Mouse (Mus musculus) E14TG2a.4 (cell line): ENCODE measurements around the gene Slc29a1.

Experiments
- H3K27me3 ChIP-seq: 2 replicates; pipeline ENCODE4 v1.6.1; 2014; ENCODE audit warnings: low read length, control low read depth; ENCODE audit not compliant: insufficient read depth
- H3K36me3 ChIP-seq: 2 replicates; pipeline ENCODE4 v1.6.1; 2014; ENCODE audit warnings: low read length, control low read depth; ENCODE audit not compliant: insufficient read depth
- H3K4me1 ChIP-seq: replicated peaks from 2 replicates; pipeline ENCODE4 v1.6.1; 2014; ENCODE audit warnings: low read depth, low read length, control low read depth
- H3K4me3 ChIP-seq: replicated peaks from 2 replicates; pipeline ENCODE4 v1.5.1; 2014; ENCODE audit warnings: mild to moderate bottlenecking, low read length
- H3K9me3 ChIP-seq: 2 replicates; pipeline ENCODE4 v1.6.1; 2014; ENCODE audit warnings: low read length, control low read depth
- CTCF ChIP-seq: conservative IDR thresholded peaks from 2 replicates; pipeline ENCODE4 v1.5.1; 2014; ENCODE audit warnings: low read length
- NANOG ChIP-seq: IDR thresholded peaks from 2 replicates; pipeline ENCODE4 v1.6.1; 2014; ENCODE audit warnings: borderline replicate concordance, low read length, mixed read lengths
- POU5F1 ChIP-seq: IDR thresholded peaks from 2 replicates; pipeline ENCODE4 v1.6.1; 2014; ENCODE audit warnings: low read length, borderline replicate concordance

The Slc29a1 gene

DNA sequence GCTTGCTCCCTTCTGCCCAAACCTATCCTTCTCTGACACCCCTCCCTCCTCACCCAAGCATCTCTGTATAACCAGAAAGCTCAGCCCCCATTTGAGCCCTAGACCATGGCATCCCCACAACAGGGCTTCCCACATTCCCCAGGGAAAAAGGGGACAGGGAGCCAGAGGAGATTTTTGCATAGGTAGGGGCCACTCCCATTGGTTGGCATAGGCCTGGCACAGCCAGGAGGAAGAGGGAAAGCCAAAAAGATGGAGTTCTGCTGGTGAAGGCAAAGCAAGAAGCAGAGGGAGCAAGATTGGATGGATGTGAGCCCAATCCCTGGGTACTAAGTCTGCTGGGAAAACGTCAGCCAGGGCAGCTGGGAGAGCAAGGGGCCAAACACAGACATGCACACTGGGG, 56.3 kb downstream of the Slc29a1 start:
- no peaks in the 10 kb centered on the region for H3K36me3 ChIP-seq
- no peak for TF ChIP-seq NANOG
- TF ChIP-seq CTCF: no peak
- no peak for TF ChIP-seq POU5F1
- H3K27me3 ChIP-seq: peaks cover 92% of the 10 kb centered on the region

GRCm38 (mm10) chr17:45542705-45543104, 56.7 kb downstream of the Slc29a1 start:
- no peaks in the 10 kb centered on the region for H3K9me3 ChIP-seq
- peaks cover 56% of the 10 kb centered on the region for H3K4me1 ChIP-seq
- H3K36me3 ChIP-seq: no peaks in the 10 kb centered on the region
- no peak overlapping the region for H3K4me3 ChIP-seq
- TF ChIP-seq CTCF (no peak), NANOG (no peak), POU5F1 (no peak)
- H3K27me3 ChIP-seq: peaks cover 91% of the 10 kb centered on the region

More for the DNA sequence above, 56.3 kb downstream of the Slc29a1 start:
- Histone ChIP-seq H3K9me3 (no peaks in the 10 kb centered on the region), H3K4me3 (peak overlapping the region; percentile 75), H3K4me1 (peaks cover 56% of the 10 kb centered on the region)

DNA sequence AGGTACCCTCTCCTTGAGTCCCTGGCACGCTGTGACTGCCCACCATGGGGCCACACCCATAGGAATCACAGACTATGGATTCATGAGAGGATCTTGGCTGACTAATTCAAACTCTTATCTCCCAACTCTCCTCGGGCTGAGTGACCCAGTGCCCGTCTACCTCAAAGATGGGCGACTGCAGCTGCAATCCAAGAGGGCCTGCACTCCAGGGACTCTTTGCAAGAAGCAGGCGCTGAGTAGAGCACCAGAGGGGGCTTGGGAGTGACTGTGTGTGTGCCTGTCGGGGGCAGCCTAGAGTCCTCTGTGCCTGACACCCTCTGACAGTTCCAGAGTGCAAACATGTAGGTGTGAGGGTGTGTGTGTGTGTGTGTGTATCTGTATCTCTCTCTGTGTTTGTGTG, 57.3 kb downstream of the Slc29a1 start:
- peaks cover 55% of the 10 kb centered on the region for H3K4me1 ChIP-seq
- H3K27me3 ChIP-seq: peaks cover 91% of the 10 kb centered on the region
- no peak overlapping the region for H3K4me3 ChIP-seq
- H3K9me3 ChIP-seq: no peaks in the 10 kb centered on the region
- no peaks in the 10 kb centered on the region for H3K36me3 ChIP-seq
- TF ChIP-seq CTCF (no peak), NANOG (no peak), POU5F1 (no peak)

- H3K36me3 ChIP-seq: no peaks in the 10 kb centered on the region
- peaks cover 89% of the 10 kb centered on the region for H3K27me3 ChIP-seq
- H3K4me1 ChIP-seq: peaks cover 50% of the 10 kb centered on the region
- peak overlapping the region; percentile 66 for H3K4me3 ChIP-seq
- H3K9me3 ChIP-seq: no peaks in the 10 kb centered on the region
- no peak for TF ChIP-seq POU5F1
- no peak for TF ChIP-seq NANOG
- no peak for TF ChIP-seq CTCF
These were observed 59.7 kb downstream of the Slc29a1 start for GRCm38 (mm10) chr17:45539664-45540063.

- peaks cover 90% of the 10 kb centered on the region for H3K27me3 ChIP-seq
- peaks cover 40% of the 10 kb centered on the region for H3K4me1 ChIP-seq
- H3K9me3 ChIP-seq: no peaks in the 10 kb centered on the region
- H3K36me3 ChIP-seq: no peaks in the 10 kb centered on the region
- no peak overlapping the region for H3K4me3 ChIP-seq
- TF ChIP-seq POU5F1 (no peak), NANOG (no peak), CTCF (no peak)
These were observed 61.0 kb downstream of the Slc29a1 start for GRCm38 (mm10) chr17:45538394-45538793.

DNA sequence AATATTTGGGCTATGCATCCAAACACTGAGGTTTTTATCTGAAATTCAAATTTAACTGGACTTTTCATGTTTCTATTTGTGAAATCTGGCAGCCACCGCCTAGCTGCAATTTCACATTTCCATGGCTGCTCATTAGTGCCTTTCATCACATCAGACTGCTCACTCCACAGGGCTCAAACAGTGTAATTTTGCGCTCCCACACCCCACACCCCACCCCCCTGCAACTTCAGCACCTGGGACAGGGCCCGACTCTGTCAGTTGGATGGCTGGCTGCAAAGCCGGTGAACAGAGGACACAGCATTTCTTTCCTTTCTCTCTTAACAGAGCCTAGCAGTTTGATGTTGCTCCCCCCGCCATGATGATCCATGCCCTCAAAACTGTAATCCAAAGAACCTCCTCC, 63.1 kb downstream of the Slc29a1 start:
- Histone ChIP-seq H3K9me3 (no peaks in the 10 kb centered on the region), H3K36me3 (no peaks in the 10 kb centered on the region), H3K4me1 (peaks cover 37% of the 10 kb centered on the region), H3K27me3 (peaks cover 91% of the 10 kb centered on the region), H3K4me3 (no peak overlapping the region)
- no peak for TF ChIP-seq POU5F1
- no peak for TF ChIP-seq NANOG
